Mouse (Mus musculus) forebrain, embryonic 12.5 days (tissue): ENCODE measurements at regions not wholly inside any gene's neighbourhood (a gene's known extent, or its start where the extent isn't known, plus 50 kb on each side); places are given as distances from the start of the nearest gene placed in this dataset.

Source experiments
- ATAC-seq: fragments of 200-750 bp; cut with Nextera tagmentation; 2 replicates; pipeline ENCODE4 v1.8.0; 2017; ENCODE audit warnings: moderate TSS enrichment; ENCODE audit not compliant: low FRiP score
- H3K27ac ChIP-seq: fragments of 300-500 bp; sonication (generic); 2 replicates; pipeline ENCODE4 v1.5.1; 2016; ENCODE audit warnings: mild to moderate bottlenecking
- H3K27me3 ChIP-seq: fragments of 300-500 bp; sonication (generic); 2 replicates; pipeline ENCODE4 v1.6.1; 2016; ENCODE audit warnings: mild to moderate bottlenecking
- H3K36me3 ChIP-seq: fragments of 300-500 bp; sonication (generic); replicated peaks from 2 replicates; pipeline ENCODE4 v1.6.1; 2016; ENCODE audit warnings: mild to moderate bottlenecking
- H3K4me1 ChIP-seq: fragments of 300-500 bp; sonication (generic); 2 replicates; pipeline ENCODE4 v1.6.1; 2016
- H3K4me2 ChIP-seq: fragments of 300-500 bp; sonication (generic); 2 replicates; pipeline ENCODE4 v1.6.1; 2016; ENCODE audit warnings: mild to moderate bottlenecking, moderate library complexity
- H3K4me3 ChIP-seq: fragments of 300-500 bp; sonication (generic); replicated peaks from 2 replicates; pipeline ENCODE4 v1.5.1; 2016; ENCODE audit warnings: mild to moderate bottlenecking
- H3K9ac ChIP-seq: fragments of 300-500 bp; sonication (generic); 2 replicates; pipeline ENCODE4 v1.6.1; 2016; ENCODE audit warnings: mild to moderate bottlenecking
- H3K9me3 ChIP-seq: fragments of 300-500 bp; sonication (generic); 2 replicates; pipeline ENCODE4 v1.6.1; 2016
- WGBS: fragments of 180-500 bp; shearing (Covaris S2); methylation state at CpG from one replicate; pipeline ENCODE4 v1.1.7; 2016; 5-methylcytosine and 5-hydroxymethylcytosine counted together

- ATAC-seq, result no peak
- H3K4me2 ChIP-seq, result no peak overlapping the region
- H3K27ac ChIP-seq, result no peak overlapping the region
- H3K4me1 ChIP-seq, result peaks cover 17% of the 10 kb centered on the region; the same call in 1 of the 2 replicates
- no peaks in the 10 kb centered on the region for H3K36me3 ChIP-seq
- H3K4me3 ChIP-seq, result no peak overlapping the region
- H3K9me3 ChIP-seq, result no peaks in the 10 kb centered on the region
- 59% methylated on average over 4 of the region's 4 CpGs for WGBS
- H3K27me3 ChIP-seq, result no peaks in the 10 kb centered on the region
- H3K9ac ChIP-seq, result no peak overlapping the region
Observed at GRCm38 (mm10) chr14:46706462-46706861, 53.9 kb upstream of the Cdkn3 start.

GRCm38 (mm10) chr14:46704316-46704751 is 56.0 kb upstream of the Cdkn3 start:
- Histone ChIP-seq H3K9me3 (no peaks in the 10 kb centered on the region), H3K27ac (no peak overlapping the region), H3K9ac (no peak overlapping the region), H3K36me3 (no peaks in the 10 kb centered on the region), H3K4me3 (no peak overlapping the region), H3K4me2 (no peak overlapping the region), H3K4me1 (peaks cover 14% of the 10 kb centered on the region; the same call in 1 of the 2 replicates), H3K27me3 (no peaks in the 10 kb centered on the region)
- 85% methylated on average over 9 of the region's 9 CpGs for WGBS
- ATAC-seq, result no peak

DNA sequence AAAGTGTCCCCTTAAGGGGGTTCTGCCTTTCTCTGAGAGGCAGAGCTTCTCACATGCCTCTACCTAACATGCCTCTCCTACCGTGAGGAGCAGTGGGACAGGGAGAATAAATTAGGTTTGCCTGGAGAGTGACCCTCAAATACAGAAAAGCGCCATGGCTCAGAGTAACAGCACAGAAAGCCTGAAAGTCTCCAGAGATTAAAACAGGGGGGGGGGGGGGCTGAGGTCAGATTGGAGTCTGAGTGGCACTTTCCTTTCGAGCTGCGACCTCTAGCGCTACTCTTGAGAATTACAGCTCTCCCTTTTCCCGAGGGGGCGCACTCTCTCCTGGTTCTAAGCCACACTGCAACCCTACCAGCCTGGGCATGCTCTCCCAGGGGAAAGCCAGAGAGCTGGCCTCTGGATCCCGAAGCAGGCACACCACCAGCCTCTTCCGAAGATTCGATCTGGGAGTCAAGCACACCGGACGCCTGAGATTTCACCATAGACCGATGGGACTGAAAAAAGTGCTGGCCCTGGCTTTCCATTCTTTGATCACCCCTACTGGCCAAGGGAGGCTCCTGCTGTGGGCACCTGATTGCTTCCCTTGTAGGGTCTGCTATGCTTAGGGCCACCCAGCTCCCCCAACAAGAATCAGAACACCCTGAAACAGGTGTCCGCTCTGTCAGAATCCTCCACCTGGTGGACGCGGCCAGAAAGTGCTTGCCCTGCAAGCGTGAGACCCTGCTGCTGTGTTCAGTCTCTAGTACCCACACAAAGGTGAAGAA is 57.5 kb upstream of the Cdkn3 start:
- Histone ChIP-seq H3K4me1 (0 out of 2 replicates have a peak, but pooled peaks cover 10% of the 10 kb centered on the region), H3K36me3 (no peaks in the 10 kb centered on the region), H3K27ac (no peak overlapping the region), H3K4me3 (no peak overlapping the region), H3K4me2 (no peak overlapping the region), H3K9me3 (no peaks in the 10 kb centered on the region), H3K27me3 (no peaks in the 10 kb centered on the region), H3K9ac (no peak overlapping the region)
- no peak; the same call in 1 of the 2 replicates for ATAC-seq
- WGBS, result 30% methylated on average over 17 of the region's 17 CpGs

GRCm38 (mm10) chr14:46692571-46692970 is 67.8 kb upstream of the Cdkn3 start:
- no peaks in the 10 kb centered on the region for H3K36me3 ChIP-seq
- H3K4me1 ChIP-seq, result peaks cover 8% of the 10 kb centered on the region
- no peak overlapping the region for H3K4me3 ChIP-seq
- H3K9me3 ChIP-seq, result no peaks in the 10 kb centered on the region
- no peaks in the 10 kb centered on the region for H3K27me3 ChIP-seq
- WGBS, result 96% methylated on average over 7 of the region's 7 CpGs
- H3K27ac ChIP-seq, result no peak overlapping the region
- no peak overlapping the region for H3K9ac ChIP-seq
- ATAC-seq, result no peak
- H3K4me2 ChIP-seq, result no peak overlapping the region

DNA sequence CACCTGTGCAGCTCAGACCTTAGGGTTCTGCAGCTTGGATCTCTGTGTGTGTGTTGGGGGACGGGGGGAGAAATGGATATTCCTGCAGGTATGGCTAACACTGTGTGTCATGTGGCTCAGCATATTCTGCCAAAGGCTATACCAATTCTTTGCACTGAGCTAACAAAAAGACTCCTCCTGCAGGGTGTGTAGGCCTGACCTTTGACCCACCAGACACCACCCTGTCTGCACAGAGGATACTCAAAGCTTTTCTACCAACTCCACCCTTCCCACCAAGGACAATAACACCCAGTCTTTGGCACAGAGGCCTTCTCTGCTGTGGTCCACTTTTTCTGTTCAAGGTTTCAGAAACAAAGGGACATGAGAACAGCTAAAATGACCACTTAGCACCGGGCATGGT is 68.3 kb upstream of the Cdkn3 start:
- Histone ChIP-seq H3K27me3 (no peaks in the 10 kb centered on the region), H3K9ac (no peak overlapping the region), H3K27ac (no peak overlapping the region), H3K4me1 (peaks cover 8% of the 10 kb centered on the region), H3K4me2 (no peak overlapping the region), H3K4me3 (no peak overlapping the region), H3K36me3 (no peaks in the 10 kb centered on the region), H3K9me3 (no peaks in the 10 kb centered on the region)
- no peak for ATAC-seq
- 84% methylated on average over 2 of the region's 2 CpGs for WGBS

DNA sequence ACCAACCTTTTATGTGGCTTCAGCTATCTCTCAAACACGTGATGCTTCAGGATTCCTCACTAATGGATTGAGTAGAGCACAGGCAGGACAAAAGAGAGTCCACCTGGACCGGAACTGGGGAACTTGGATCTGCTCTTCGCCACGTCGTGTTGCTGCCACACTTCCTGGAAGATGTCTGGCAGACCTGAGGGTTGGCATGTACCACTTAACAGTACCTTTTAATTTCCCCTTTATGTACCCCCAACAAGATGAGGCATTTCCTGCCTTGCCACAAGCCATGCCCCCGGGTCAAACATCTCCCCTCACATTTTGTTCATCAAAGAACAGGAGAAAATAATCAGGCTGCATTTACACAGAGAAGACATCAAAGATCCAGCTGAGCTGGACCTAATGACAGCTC is 77.6 kb upstream of the Cdkn3 start:
- Histone ChIP-seq H3K4me3 (no peak overlapping the region), H3K27me3 (no peaks in the 10 kb centered on the region), H3K4me2 (no peak overlapping the region), H3K4me1 (no peaks in the 10 kb centered on the region), H3K27ac (no peak overlapping the region), H3K9ac (no peak overlapping the region), H3K36me3 (no peaks in the 10 kb centered on the region), H3K9me3 (no peaks in the 10 kb centered on the region)
- WGBS, result 82% methylated on average over 6 of the region's 6 CpGs
- no peak for ATAC-seq

DNA sequence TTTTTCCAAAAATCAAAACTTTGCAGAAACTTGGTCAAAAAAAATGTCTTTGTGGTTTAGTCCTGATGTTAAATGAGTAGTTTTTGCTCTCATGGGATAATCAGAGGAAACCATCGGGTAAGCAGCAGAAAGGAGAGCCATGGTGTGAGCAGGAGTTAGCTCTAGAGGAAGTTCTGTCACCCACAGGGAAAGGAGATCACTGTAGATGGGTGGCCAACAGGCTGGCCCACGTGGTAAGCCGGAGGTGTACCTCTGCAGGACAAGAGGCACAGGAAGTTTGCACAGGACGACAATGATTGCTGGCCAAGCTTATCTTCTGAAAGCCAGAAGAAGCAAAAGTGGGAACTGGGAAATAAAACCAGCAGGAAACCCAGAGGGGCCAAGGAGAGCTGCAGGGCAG is 81.4 kb upstream of the Cdkn3 start:
- no peak for ATAC-seq
- 87% methylated on average over 4 of the region's 4 CpGs for WGBS
- H3K4me1 ChIP-seq, result no peaks in the 10 kb centered on the region
- no peak overlapping the region for H3K27ac ChIP-seq
- no peaks in the 10 kb centered on the region for H3K9me3 ChIP-seq
- no peak overlapping the region for H3K9ac ChIP-seq
- H3K36me3 ChIP-seq, result no peaks in the 10 kb centered on the region
- H3K4me3 ChIP-seq, result no peak overlapping the region
- H3K27me3 ChIP-seq, result no peaks in the 10 kb centered on the region
- H3K4me2 ChIP-seq, result no peak overlapping the region

DNA sequence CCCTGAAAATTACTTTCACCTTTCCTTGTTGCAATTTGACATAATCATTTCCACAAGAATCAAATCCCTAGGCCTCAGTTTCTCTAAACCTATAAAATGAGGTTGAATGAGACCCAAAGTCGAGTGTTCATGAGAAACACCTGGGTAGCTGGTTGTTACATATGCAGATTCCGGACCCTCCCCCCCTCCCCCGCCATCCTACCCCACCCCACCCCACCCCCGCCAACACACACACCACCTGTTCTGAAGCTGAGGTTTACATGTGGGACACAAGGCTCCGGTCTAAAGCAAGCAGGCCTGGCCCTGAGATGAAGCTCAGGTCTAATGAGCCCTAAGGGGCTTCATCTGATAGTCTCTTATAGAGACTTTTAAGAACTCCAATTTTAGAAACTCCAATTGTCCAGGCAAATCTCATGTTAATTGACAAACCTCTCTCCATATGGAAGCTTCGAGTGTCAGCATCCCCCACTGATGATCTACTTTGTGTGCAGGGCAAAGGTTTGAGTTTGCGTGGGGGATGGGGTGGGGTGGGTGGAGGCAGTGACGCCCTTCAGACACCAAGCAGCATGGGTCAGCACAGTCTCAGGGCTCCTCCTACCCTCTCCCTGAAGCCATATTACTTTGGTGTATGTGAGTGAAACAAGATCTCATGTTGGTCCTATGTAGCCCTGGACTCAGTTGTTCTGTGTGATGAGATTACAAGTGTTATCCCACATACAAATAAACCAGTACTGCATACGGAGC is 88.7 kb upstream of the Cdkn3 start:
- H3K27me3 ChIP-seq, result no peaks in the 10 kb centered on the region
- no peak for ATAC-seq
- H3K9ac ChIP-seq, result no peak overlapping the region
- WGBS, result 89% methylated on average over 9 of the region's 9 CpGs
- H3K4me1 ChIP-seq, result no peaks in the 10 kb centered on the region
- H3K27ac ChIP-seq, result no peak overlapping the region
- no peak overlapping the region for H3K4me2 ChIP-seq
- no peaks in the 10 kb centered on the region for H3K36me3 ChIP-seq
- no peak overlapping the region for H3K4me3 ChIP-seq
- H3K9me3 ChIP-seq, result 0 out of 2 replicates have a peak, but pooled peaks cover 4% of the 10 kb centered on the region

GRCm38 (mm10) chr14:46671062-46671461 is 89.3 kb upstream of the Cdkn3 start:
- no peak overlapping the region for H3K4me3 ChIP-seq
- H3K36me3 ChIP-seq, result no peaks in the 10 kb centered on the region
- H3K4me2 ChIP-seq, result no peak overlapping the region
- ATAC-seq, result no peak
- H3K27me3 ChIP-seq, result no peaks in the 10 kb centered on the region
- WGBS, result 99% methylated on average over 2 of the region's 2 CpGs
- no peak overlapping the region for H3K27ac ChIP-seq
- no peak overlapping the region for H3K9ac ChIP-seq
- H3K4me1 ChIP-seq, result no peaks in the 10 kb centered on the region
- H3K9me3 ChIP-seq, result 0 out of 2 replicates have a peak, but pooled peaks cover 4% of the 10 kb centered on the region

DNA sequence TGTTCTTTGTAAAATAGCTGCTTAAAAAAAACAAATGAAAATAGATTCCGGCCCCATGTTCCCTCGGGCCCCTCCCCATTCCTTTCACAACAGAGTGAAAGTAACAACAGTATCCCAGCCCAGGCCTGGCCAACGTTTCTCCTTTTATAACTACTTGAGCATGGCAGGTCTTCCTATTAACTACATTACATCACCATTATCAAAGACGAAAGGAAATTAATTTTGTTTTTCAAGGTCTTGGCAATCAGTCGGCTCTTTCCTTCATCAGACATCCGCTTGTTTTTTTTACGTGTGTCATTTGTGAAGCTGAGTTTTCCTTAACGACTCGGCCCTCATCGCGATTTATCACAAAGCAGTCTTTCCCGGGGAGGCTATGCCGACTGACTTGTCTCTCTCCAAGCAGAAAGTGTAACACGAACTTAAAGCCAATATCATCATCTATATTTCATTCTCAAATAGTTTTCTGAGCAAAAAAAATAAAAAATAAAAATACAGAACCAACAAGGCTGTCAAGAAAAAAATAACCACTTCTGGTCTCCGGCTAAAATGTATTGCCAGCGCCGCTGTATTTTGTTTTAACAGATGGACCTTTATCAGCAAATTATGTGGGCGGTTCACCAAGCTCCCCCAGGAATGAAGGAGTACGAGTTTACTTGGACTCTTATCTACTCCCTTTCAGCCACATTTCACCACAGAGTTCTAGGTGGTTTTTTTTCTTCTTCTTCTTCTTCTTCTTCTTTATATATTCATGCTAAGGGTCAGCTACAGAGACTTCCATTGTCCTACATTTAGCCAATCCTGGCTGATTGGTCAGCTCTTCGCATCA is 89.9 kb upstream of the Cdkn3 start:
- Histone ChIP-seq H3K4me2 (no peak overlapping the region), H3K9ac (no peak overlapping the region), H3K27me3 (no peaks in the 10 kb centered on the region), H3K4me3 (no peak overlapping the region), H3K9me3 (0 out of 2 replicates have a peak, but pooled peaks cover 4% of the 10 kb centered on the region), H3K36me3 (no peaks in the 10 kb centered on the region), H3K27ac (no peak overlapping the region), H3K4me1 (no peaks in the 10 kb centered on the region)
- WGBS, result 81% methylated on average over 20 of the region's 20 CpGs
- no peak for ATAC-seq

GRCm38 (mm10) chr14:46668275-46668674 is 92.1 kb upstream of the Cdkn3 start:
- Histone ChIP-seq H3K4me2 (no peak overlapping the region), H3K4me3 (no peak overlapping the region), H3K9ac (no peak overlapping the region), H3K36me3 (no peaks in the 10 kb centered on the region), H3K27ac (no peak overlapping the region), H3K9me3 (0 out of 2 replicates have a peak, but pooled peaks cover 4% of the 10 kb centered on the region), H3K27me3 (peaks cover 15% of the 10 kb centered on the region), H3K4me1 (no peaks in the 10 kb centered on the region)
- ATAC-seq, result no peak
- 97% methylated on average over 3 of the region's 3 CpGs for WGBS

GRCm38 (mm10) chr14:46664305-46664704 is 96.0 kb upstream of the Cdkn3 start:
- no peak for ATAC-seq

More at GRCm38 (mm10) chr14:46664305-46664704, 96.0 kb upstream of the Cdkn3 start:
- WGBS, result 69% methylated on average over 6 of the region's 6 CpGs
- Histone ChIP-seq H3K4me2 (no peak overlapping the region), H3K4me3 (no peak overlapping the region), H3K9me3 (no peaks in the 10 kb centered on the region), H3K4me1 (peaks cover 11% of the 10 kb centered on the region), H3K27ac (no peak overlapping the region), H3K36me3 (no peaks in the 10 kb centered on the region), H3K9ac (no peak overlapping the region), H3K27me3 (peaks cover 44% of the 10 kb centered on the region)
